In genomic region chr17:87501687-87502387, GRCm38 (mm10) we compare ENCODE assay signal across 9 mouse cellular contexts. TPM values are rescaled to one million over a fixed set of nuclear protein-coding genes. Genes with fewer than 3 reads are reported as not detected.
DNase-seq lines count a peak whose midpoint lies in the region; ATAC-seq and TF ChIP-seq lines count a peak whose summit lies in the region.
"Had no signal": no experiment of that assay in that cellular context is flagged by ENCODE, and none has a peak within 500 bp of the region (broad histone marks: within the 10 kb centered on the region; RNA-seq: fewer than 3 reads in every experiment).

No protein-coding gene starts in this region.

- intact Hi-C loops in heart, postnatal 25 days (cut with DNase I) = no loop called here

- no peak for TF ChIP-seq EP300 in stomach, postnatal 0 days (optimal IDR thresholded peaks at IDR 0.05)

- 30% methylated on average over 10 of the region's 10 CpGs for WGBS in heart, embryonic 15.5 days
- WGBS in hindbrain, embryonic 14.5 days = 33% methylated on average over 10 of the region's 10 CpGs
- 24% methylated on average over 10 of the region's 10 CpGs for WGBS in limb, embryonic 12.5 days
- 21% methylated on average over 10 of the region's 10 CpGs for WGBS in stomach, postnatal 0 days
- WGBS in liver, embryonic 12.5 days (ENCODE audit: insufficient replicate concordance) = 33% methylated on average over 10 of the region's 10 CpGs

- no peak for ATAC-seq in heart, embryonic 15.5 days (replicated peaks; ENCODE audit: insufficient number of reproducible peaks, insufficient read depth, low FRiP score, low read depth)
- no peak for ATAC-seq in hindbrain, embryonic 14.5 days (ENCODE audit: low FRiP score)
- 0 out of 2 replicates have a peak, but pooled peaks have one; percentile 18 for ATAC-seq in limb, embryonic 12.5 days (ENCODE audit: insufficient number of reproducible peaks, insufficient read depth, low FRiP score, low TSS enrichment, low read depth)
- ATAC-seq in stomach, postnatal 0 days (ENCODE audit: low FRiP score, low TSS enrichment) = peak; percentile 41; the same call in 1 of the 2 replicates
- ATAC-seq in liver, embryonic 12.5 days = no peak

- H3K4me2 ChIP-seq in heart, embryonic 15.5 days = no peak overlapping the region
- no peak overlapping the region for H3K4me2 ChIP-seq in hindbrain, embryonic 14.5 days (replicated peaks)
- no peak overlapping the region for H3K4me2 ChIP-seq in limb, embryonic 12.5 days
- H3K4me2 ChIP-seq in stomach, postnatal 0 days (replicated peaks; ENCODE audit: low read depth) = no peak overlapping the region
- no peak overlapping the region for H3K4me2 ChIP-seq in liver, embryonic 12.5 days

- H3K4me3 ChIP-seq in heart, embryonic 15.5 days = no peak overlapping the region
- no peak overlapping the region for H3K4me3 ChIP-seq in hindbrain, embryonic 14.5 days (replicated peaks; ENCODE audit: low read length)
- no peak overlapping the region for H3K4me3 ChIP-seq in limb, embryonic 12.5 days (replicated peaks)
- no peak overlapping the region for H3K4me3 ChIP-seq in stomach, postnatal 0 days (ENCODE audit: low read depth, low read length)
- no peak overlapping the region for H3K4me3 ChIP-seq in liver, embryonic 12.5 days

- no peak overlapping the region for H3K9ac ChIP-seq in heart, embryonic 15.5 days
- no peak overlapping the region for H3K9ac ChIP-seq in hindbrain, embryonic 14.5 days
- H3K9ac ChIP-seq in limb, embryonic 12.5 days (replicated peaks) = no peak overlapping the region
- no peak overlapping the region for H3K9ac ChIP-seq in stomach, postnatal 0 days (ENCODE audit: low read length)
- no peak overlapping the region for H3K9ac ChIP-seq in liver, embryonic 12.5 days

- 0 out of 2 replicates have a peak, but pooled peaks cover 5% of the 10 kb centered on the region for H3K27me3 ChIP-seq in heart, embryonic 15.5 days
- no peaks in the 10 kb centered on the region for H3K27me3 ChIP-seq in hindbrain, embryonic 14.5 days (ENCODE audit: control insufficient read depth, insufficient read depth, low read length)
- H3K27me3 ChIP-seq in limb, embryonic 12.5 days = 0 out of 2 replicates have a peak, but pooled peaks cover 4% of the 10 kb centered on the region
- H3K27me3 ChIP-seq in stomach, postnatal 0 days (ENCODE audit: control insufficient read depth, insufficient read depth, low read length) = no peaks in the 10 kb centered on the region
- H3K27me3 ChIP-seq in liver, embryonic 12.5 days (replicated peaks) = peaks cover 17% of the 10 kb centered on the region

- TF ChIP-seq CTCF in stomach, postnatal 0 days (IDR thresholded peaks at IDR 0.05; ENCODE audit: low read depth) = peak; percentile 41

- DNase-seq in heart, postnatal 25 days (ENCODE audit: low spot score) = no peak
- peak; percentile 29 for DNase-seq in cerebellum, adult 11-12 months
- peak; percentile 31 for DNase-seq in hindbrain, embryonic 14.5 days (ENCODE audit: low spot score)
- no peak for DNase-seq in stomach, postnatal 0 days (ENCODE audit: low spot score)
- DNase-seq in thymus, postnatal 0 days (ENCODE audit: low spot score) = no peak

- H3K9me3 ChIP-seq in heart, embryonic 15.5 days (replicated peaks) = no peaks in the 10 kb centered on the region
- no peaks in the 10 kb centered on the region for H3K9me3 ChIP-seq in hindbrain, embryonic 14.5 days (ENCODE audit: control insufficient read depth, low read length)
- no peaks in the 10 kb centered on the region for H3K9me3 ChIP-seq in limb, embryonic 12.5 days
- H3K9me3 ChIP-seq in stomach, postnatal 0 days (ENCODE audit: control insufficient read depth, low read length) = no peaks in the 10 kb centered on the region
- no peaks in the 10 kb centered on the region for H3K9me3 ChIP-seq in liver, embryonic 12.5 days (replicated peaks)
- H3K9me3 ChIP-seq: G1E had no signal

- peak overlapping the region; percentile 29 for H3K27ac ChIP-seq in heart, embryonic 15.5 days
- H3K27ac ChIP-seq in hindbrain, embryonic 14.5 days = peak overlapping the region; percentile 38
- H3K27ac ChIP-seq in limb, embryonic 12.5 days = peak overlapping the region; percentile 62
- peak overlapping the region; percentile 67 for H3K27ac ChIP-seq in stomach, postnatal 0 days (replicated peaks)
- H3K27ac ChIP-seq in liver, embryonic 12.5 days = no peak overlapping the region

- H3K36me3 ChIP-seq in heart, embryonic 15.5 days = no peaks in the 10 kb centered on the region
- H3K36me3 ChIP-seq in hindbrain, embryonic 14.5 days (replicated peaks; ENCODE audit: control insufficient read depth, insufficient read depth) = no peaks in the 10 kb centered on the region
- H3K36me3 ChIP-seq in limb, embryonic 12.5 days = no peaks in the 10 kb centered on the region
- no peaks in the 10 kb centered on the region for H3K36me3 ChIP-seq in stomach, postnatal 0 days (ENCODE audit: control insufficient read depth, insufficient read depth, low read length)
- H3K36me3 ChIP-seq in liver, embryonic 12.5 days = no peaks in the 10 kb centered on the region
- H3K36me3 ChIP-seq: G1E had no signal

- peaks cover 20% of the 10 kb centered on the region for H3K4me1 ChIP-seq in heart, embryonic 15.5 days (replicated peaks)
- H3K4me1 ChIP-seq in hindbrain, embryonic 14.5 days (replicated peaks; ENCODE audit: control insufficient read depth, insufficient read depth, low read length) = peaks cover 22% of the 10 kb centered on the region
- H3K4me1 ChIP-seq in limb, embryonic 12.5 days (replicated peaks) = peaks cover 21% of the 10 kb centered on the region
- peaks cover 4% of the 10 kb centered on the region; the same call in 1 of the 2 replicates for H3K4me1 ChIP-seq in stomach, postnatal 0 days (replicated peaks; ENCODE audit: control insufficient read depth, insufficient read depth)
- peaks cover 19% of the 10 kb centered on the region for H3K4me1 ChIP-seq in liver, embryonic 12.5 days

RNA-seq across cellular contexts. Expression of gene Calm2, which starts 55.1 kb away (rescaled TPM):
- polyA plus RNA-seq in heart, embryonic 15.5 days (2015; fragmentation: Nextera tagmentation; extraction: Ambion mirVana) = 543 and 549 TPM in 2 replicates
- 100 to 1,000 TPM; 131 to 166 TPM for total RNA-seq in heart, postnatal 25 days (2021)
- polyA plus RNA-seq in hindbrain, embryonic 14.5 days (2014; fragmentation: Nextera tagmentation; extraction: Ambion mirVana) = 2,858 and 2,871 TPM in 2 replicates
- 850 and 865 TPM in 2 replicates for polyA plus RNA-seq in limb, embryonic 12.5 days (2016; fragmentation: Nextera tagmentation; extraction: Ambion mirVana)
- polyA plus RNA-seq in stomach, postnatal 0 days (2015; fragmentation: Nextera tagmentation; extraction: Ambion mirVana) = 781 and 848 TPM in 2 replicates
- 943 and 956 TPM in 2 replicates for polyA plus RNA-seq in thymus, postnatal 0 days (2015; fragmentation: Nextera tagmentation; extraction: Ambion mirVana)
- polyA plus RNA-seq in liver, embryonic 12.5 days (2016; fragmentation: Nextera tagmentation; extraction: Ambion mirVana) = 401 and 435 TPM in 2 replicates

Comparison
In these comparisons a context has a peak if more than half of its experiments do, and no peak if none do; other contexts are left out.
1. ATAC-seq: peak in limb, embryonic 12.5 days (single experiment) and stomach, postnatal 0 days (single experiment); none in heart, embryonic 15.5 days (single experiment), hindbrain, embryonic 14.5 days (single experiment) and liver, embryonic 12.5 days (single experiment).
2. DNase-seq: peak in cerebellum, adult 11-12 months (single experiment) and hindbrain, embryonic 14.5 days (single experiment); none in heart, postnatal 25 days (single experiment), stomach, postnatal 0 days (single experiment) and thymus, postnatal 0 days (single experiment).